Mouse (Mus musculus) 3134 (cell line): ENCODE results near the gene F11r.
A peak's percentile ranks its signal among the peaks of the same experiment; 100 is the strongest.

ENCODE experiments used
- DNase-seq: peaks from one replicate; pipeline ENCODE4 v3.0.0-alpha.2; 2011; ENCODE audit warnings: low spot score; ENCODE audit not compliant: insufficient read length; ENCODE audit errors: extremely low read depth

Gene F11r

DNA sequence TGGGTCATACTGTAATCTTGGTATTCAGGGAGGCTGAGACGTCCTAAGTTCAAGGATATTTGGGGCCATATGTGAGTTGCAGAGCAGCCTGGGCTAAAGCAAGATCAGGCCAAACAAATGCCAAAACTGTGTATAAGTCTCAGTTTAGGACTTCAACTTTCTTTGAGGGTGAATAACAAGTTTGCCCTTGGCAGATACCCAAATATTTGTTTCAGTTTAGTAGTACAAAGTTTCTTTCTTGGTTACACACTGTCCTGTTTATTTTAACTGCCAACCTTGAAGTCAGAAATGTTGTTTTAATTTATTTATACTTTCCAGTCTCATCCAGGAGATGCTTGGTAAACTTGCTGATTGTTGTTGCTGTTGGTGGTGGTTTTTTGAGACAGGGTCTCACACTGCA lies 1.4 kb upstream of the F11r start:
- DNase-seq = no peak

DNA sequence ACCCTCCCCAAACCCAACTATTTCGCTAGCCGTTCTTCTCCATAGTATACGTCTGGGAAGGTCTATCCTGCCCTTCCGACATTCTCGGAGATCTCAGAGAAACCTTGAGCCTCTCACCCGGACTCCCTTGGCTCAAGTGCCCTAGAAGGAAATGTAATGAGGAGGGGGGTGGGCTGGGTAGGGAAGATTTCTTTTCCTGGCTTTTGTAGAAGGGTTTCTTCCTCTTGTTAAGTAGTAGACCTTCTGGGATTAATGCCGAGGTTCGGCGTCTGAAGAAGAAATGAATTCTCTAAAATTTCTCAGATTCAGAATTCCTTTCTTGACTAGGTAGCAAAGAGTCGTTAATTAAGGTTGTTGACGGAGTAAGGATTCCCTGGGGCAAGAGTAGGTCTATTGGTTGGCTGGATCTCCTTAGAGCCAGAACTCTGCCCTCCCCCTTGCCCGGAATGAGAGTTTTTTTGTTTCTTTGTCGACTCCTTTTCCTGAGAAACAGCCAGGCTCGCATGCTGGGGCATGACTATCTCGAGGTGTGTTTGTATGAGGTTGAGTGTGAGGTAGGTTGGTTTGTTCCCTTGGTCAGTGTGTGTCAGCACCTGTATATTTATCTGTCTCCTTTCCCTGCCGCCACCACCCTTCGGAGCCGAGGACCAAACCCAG lies 807 bp downstream of the F11r start:
- DNase-seq = no peak

DNA sequence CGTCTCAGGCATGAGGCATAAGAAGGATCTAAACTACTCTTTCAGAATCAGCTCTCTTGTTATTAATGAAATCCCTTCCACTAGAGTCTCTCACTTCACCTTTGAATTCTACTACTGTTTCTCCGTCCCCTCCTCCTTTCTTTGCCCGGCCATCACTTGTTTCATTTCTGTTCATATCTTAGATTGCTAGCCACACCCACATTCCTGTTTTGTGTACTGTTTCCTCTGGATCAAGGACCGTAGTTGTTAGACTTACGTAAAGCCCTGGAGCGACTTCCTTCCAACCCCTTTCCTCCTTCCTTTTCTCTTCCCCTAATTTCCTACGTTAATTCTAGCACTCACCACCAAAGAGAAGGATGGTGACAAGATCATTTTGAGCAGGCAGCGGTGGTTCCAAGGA lies 1.7 kb downstream of the F11r start:
- DNase-seq = no peak

DNA sequence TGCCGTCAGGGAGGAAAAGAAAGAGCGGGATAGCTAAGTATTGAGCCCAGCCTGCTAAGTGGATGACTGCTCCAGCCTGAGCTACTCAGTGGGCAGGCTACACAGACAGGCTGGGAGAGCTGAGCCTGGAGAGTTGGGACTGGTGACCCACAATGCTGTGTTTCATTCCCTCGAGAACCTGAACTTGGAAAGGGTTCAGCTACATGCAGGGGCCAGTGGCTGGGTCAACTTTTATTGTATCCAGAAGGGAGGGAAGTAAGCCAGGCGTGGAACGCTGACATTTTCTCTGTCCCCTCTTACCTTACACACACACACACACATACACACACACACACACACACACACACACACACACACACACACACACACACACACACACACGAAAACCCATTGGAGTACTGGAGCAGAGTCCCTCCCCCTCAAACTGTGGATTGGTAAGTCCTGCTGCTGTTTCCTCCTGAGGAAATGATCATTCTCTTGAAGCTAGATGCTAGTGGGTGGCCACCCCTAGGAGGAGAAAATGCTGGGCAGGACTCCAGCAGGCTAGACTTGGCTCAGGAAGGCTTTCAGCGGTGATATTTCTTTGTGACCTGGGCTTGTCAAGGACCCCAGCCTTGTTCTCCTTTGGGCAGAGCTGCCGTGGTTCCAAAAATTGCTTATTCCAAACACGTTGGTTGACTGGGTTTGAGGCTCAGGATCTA lies 2.8 kb downstream of the F11r start:
- DNase-seq = peak; percentile 59

DNA sequence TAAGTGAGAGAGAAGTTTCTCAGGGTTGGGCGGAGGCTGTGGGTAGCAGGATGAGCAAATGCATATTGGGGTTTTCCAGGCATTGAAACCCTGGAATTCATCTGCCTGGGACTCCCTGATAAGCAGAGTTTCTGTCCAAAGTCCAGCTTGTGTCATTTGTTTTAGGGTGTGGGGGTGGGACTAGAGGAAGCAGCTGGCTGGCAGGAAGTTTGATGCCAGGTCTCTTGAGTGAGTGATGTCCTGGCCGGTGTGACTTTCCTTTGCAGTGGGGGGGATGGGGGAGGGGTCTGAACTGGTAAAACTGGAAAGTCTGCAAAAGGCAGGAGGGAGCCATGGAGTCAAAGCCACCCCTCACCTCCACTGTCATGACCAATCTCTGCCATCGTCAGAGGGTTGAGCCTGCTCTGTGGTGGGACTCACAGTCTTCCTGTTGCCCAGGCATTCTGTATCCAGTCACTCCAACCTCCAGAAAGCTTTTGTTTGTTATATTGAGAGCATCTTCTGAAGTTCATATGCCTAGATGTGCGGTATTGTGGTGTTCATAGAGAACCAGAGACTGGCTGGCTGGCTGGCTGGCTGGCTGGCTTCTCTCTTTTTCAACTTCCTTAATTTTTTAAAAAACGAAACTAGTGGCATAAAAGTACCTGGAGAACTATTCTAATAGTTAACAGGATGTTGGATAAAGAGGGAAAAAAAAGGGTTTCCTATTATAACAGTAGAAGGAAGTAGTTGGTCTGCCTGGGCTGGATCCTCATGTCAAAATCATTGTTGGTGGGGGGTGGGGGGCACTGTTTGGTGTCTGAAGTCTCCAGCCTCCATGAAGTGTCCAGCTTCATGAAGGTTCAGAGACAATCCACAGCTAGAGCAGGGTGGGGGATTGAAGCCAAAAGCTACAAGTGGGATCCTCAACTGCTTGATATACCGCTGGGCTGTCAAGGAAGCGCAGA lies 4.4 kb downstream of the F11r start:
- DNase-seq = no peak

DNA sequence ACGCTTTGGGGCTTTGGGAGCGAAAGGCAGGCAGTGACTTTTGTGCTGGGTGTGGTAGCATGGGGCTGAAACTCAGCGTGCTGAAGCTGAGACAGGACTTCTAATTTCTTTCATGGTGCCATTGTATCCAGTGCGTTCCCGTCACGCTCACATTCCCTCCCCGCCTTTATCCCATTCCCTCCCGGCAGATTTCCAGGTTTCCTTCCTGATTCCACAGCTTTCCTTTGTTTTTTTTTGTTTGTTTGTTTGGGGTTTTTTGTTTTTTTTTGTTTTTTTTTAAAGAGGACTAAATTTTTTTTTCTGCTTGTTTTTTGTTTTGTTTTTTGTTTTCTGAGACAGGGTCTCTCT lies 5.1 kb downstream of the F11r start:
- DNase-seq = no peak

DNA sequence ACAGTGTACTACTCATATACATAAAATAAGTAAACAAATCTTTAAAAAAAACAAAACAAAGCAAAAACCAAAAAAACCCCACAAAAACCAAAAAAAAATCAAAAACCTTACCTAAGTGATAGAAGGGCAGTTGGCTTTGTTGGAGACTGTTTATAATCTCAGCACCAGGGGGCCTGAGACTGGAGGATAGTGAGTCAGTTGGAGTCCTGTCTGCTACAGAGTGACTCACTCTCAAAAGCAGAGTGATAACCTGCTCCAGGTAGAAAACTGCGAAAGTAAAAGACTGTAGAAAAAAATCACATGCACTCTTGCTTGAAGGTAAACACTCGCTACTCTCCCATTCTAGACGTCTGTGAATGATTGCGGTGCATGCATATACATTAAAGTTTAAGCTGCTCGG lies 7.7 kb downstream of the F11r start:
- DNase-seq = no peak

DNA sequence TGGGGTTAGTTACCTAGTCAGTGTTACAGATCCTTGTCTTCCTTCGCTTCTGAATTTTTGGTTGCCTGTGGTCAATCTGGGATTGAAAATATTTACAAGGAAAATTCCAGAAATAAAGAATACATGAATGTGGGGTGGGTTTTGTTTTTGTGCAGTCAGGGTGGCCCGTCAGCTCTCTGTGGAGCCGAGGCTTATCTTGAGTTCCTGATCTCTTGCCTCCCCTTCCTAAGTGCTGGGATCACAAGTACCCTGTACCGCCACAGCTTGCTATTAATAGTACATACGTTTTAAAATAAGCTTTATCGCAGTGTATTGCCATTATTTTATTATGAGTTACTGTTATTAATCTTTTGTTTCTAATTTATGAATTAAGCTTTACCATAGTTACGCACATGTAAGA lies 9.5 kb downstream of the F11r start:
- no peak for DNase-seq

DNA sequence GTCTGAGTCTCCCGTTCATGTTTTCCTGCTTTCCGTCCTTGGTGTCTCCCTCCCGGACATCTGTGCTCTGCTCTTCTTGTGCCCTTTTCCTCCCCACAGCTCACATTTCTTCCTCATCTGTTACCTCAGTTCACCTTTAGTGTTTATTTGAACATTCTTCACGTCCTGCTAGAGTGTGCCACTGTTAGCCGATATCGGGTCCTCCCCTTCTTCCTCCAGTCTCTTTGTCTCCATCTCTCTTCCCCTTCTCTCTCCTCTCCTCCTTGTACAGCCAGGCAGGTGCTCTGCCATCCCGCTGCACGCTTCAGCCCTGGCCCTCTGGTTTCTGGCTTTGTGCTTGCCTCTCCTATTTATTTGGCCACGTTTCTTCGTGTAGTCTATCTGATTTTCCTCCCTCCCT lies 10.4 kb downstream of the F11r start:
- no peak for DNase-seq

DNA sequence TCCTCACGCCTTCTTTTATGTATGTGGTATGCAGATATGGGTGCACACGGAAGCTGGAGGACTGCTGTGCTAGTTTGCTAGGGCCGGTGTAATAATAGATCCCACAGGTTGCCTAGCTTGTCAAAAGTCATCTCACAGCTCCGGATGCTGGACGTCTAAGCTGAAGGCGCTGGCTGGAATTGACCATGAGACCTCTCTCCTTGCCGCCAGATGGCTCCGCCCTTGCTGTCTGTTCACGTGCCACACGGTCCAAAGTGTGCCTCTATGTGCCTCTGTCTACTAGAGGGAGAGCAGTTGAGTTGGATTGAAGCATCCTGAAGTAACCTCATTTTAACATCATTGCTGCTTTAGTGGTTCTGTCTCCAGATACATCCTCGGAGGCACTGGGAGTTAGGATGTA lies 12.7 kb downstream of the F11r start:
- DNase-seq = no peak

DNA sequence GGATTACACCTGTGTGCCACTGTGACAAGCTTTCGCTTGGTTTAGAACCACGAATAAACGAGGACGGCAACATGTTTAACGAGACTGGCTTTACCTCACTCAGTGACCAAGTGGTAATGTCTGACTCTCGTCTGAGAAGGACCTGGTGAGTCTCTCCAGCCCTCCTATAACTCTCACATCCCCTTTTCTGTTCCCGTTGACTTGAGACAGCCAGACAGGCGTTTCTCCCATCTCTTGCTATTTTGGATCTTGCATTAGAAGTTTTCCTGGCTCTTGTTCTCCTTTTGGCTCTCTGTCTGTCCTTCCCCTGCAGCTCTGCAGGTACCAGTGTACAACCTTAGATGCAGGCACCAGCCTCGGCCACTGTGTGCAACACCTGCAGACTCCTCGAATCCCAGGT lies 13.7 kb downstream of the F11r start:
- DNase-seq = no peak

DNA sequence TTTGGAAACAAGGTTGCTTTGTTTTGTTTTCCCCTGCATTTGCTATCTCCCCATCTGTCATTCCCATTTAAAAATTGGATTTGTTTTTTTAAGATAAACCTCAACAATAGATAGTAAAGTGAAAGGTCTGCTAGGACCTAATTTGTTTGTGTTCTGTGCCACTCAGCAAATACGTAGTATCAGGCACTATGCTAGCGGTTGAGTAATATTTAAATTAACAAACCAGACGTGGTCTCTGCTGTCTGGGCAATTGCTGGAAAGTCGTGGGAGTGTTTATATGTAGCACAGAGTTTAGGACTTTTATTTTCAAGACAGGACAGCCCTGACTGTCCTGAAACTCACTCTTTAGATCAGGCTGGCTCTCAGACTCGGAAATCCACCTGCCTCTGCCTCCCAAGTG lies 15.2 kb downstream of the F11r start:
- no peak for DNase-seq

DNA sequence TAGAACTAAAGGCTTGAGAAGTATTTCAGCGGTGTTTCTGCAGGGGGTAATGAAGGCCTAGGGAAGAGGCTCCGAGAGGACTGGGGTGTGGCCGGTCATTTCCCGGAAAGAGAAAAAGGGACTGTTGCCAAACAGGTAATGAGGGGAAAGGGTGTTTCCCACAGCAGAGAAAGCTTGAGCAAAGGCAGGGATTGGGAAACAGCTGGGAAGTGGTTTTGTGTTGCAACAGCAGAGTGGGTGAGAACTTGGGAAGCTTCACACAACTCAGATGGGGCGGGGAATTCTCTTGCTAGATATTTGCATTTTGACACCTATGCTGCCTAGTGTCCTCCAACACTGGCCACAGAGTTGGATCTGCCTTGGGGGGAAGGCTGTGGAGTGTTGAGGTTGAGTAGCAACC lies 15.6 kb downstream of the F11r start:
- no peak for DNase-seq

DNA sequence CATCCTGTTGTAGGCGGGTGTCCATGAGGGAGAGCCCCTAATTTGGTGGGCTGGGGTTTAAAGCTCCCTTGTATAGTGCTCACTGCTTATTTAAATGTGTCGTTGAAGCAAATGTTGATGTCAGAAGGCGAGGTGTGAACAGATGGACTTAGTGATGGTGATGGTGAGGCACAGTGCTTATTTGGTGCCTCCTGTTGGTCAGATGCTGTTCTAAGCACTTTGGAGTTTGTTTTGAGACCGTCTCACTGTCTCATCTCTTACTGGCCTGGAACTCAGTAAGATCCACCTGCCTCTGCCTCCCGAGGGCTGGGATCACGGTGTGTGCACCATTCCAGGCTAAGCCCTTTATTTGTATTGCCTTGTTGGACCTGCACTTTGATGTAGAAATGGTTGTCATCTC lies 17.6 kb downstream of the F11r start:
- no peak for DNase-seq

DNA sequence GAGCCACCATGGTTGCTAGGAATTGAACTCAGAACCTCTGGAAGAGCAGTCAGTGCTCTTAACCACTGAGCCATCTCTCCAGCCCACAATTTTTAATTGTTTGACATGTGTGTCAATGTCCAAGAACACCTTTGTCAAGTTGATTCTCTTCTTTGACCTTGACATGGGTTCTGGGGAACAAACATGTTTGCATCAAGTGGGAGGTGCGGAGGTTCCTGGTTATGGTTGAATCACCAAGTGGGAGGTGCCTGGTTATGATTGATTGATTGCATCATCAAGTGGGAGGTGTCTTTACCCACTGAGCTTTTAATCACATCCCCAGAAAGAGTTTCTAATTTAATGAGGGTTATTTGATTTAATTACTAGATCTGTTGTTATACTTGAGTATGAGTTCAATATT lies 20.2 kb downstream of the F11r start:
- no peak for DNase-seq

DNA sequence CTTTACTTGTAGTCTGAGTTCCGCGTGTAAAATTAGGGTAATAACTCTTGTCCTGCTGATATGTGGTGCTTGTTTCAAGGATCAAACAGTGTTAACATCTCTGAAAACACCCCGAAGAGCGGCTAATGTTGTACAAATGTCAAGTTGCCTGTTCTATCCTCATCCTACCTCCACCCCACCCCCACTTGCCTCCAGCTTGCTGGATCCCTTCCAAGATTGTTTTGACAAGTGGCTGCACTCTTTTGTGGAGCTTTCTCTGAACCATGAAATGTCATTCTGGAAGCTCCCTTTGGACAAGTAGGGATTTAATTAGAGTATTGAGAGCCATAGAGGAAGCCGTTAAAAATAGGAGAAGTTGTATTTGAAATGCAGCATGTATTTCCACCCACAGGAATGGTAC lies 22.5 kb downstream of the F11r start:
- DNase-seq = no peak

DNA sequence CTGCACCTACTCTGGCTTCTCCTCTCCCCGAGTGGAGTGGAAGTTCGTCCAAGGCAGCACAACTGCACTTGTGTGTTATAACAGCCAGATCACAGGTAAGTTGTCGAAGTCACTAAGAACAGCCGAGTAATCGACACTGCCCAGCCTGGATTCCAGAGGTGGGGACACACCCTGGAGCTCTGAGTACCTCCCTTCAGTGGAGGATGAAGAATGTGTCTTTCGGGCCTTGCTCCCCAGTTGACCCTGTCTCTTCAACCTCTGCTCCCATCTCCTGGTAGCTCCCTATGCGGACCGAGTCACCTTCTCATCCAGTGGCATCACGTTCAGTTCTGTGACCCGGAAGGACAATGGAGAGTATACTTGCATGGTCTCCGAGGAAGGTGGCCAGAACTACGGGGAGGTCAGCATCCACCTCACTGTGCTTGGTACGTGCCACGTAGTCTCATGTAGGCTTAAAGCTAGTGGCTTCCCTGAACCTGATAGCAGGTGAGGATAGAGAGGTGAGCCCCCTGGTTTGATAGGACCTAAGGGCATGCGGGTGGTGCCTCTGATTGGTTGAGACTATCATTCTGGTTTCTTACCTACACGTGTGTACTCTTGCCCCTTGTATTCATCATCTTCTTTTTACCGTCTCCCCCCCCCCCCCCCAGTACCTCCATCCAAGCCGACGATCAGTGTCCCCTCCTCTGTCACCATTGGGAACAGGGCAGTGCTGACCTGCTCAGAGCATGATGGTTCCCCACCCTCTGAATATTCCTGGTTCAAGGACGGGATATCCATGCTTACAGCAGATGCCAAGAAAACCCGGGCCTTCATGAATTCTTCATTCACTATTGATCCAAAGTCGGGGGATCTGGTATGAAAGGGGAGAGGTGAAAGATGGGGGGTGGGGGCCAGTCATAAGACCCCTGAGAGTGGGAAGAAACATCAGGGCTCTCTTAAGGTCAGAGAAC lies 23.5 kb downstream of the F11r start:
- no peak for DNase-seq

DNA sequence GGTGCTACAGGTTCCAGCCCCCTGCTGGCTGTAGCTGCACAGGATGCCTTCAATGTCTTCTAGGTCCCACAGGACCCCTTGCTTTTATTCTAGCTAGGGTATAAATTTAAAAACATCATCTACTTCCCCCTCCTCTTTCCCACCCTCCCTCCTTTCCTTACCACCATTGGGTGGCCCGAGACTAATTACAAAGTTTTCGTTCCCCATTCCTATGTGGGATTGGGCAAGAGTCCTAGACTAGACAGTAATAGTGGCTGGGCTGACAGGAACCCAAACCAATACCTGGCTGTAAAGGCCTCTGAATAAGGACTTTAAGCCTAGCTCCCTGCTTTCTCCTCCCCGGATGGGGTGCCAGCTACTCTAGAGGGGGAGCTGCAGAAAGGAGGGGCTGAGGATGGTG lies 25.8 kb downstream of the F11r start:
- DNase-seq = no peak

DNA sequence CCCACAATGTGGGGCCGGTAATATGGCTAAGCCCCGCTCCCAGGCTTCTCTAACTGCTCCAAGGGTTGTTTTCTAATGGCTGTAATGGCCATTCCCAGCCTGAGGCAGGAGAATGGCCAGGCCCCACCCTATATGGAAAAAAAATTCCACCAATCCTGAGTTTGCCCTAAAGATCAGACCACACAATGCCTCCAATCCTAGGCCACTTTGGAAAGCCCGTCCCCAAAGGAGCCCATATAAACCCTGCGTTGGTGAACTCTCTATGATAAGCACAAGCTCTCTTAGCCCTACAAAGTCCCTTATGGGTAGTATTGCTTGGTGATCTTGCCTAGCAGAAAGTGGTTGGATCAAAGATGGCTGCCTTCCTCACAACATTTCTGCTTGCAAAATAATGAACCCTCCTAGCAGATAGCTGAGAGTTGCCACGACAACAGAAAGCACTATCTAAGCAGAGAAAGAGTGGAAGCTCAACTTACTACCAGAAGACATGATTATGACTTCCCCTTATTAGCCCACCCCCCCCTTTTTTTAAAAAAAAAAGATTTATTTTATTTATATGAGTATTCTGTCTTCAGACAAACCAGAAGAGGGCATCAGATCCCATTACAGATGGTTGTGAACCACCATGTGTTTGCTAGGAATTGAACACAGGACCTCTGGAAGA lies 28.5 kb downstream of the F11r start:
- DNase-seq = no peak

DNA sequence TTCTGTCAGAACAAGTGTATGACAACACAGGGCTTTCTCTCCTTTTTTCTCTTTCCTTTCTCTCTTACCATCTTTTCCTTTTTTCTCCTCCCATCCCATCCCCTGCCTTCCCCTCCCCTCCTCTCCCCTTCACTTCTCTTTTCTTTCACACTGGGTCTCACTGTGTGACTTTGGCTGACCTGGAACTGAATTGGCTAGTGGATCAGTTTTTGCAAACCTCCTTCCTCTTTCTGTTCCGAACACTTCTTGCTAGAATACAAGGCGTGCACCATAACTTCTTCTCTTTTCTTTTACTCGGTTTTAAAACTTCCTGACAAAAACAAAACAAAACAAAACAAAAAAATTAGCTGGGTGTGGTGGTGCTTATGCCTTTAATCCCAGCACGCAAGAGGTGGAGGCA lies 29.2 kb downstream of the F11r start:
- DNase-seq = no peak
